Mouse (Mus musculus) right cerebral cortex, postnatal 14 days (tissue): ENCODE results near the gene Katnal1.

Experiments used
- DNase-seq: peaks from one replicate; pipeline ENCODE4 v3.0.0; 2022

Katnal1 gene

DNA sequence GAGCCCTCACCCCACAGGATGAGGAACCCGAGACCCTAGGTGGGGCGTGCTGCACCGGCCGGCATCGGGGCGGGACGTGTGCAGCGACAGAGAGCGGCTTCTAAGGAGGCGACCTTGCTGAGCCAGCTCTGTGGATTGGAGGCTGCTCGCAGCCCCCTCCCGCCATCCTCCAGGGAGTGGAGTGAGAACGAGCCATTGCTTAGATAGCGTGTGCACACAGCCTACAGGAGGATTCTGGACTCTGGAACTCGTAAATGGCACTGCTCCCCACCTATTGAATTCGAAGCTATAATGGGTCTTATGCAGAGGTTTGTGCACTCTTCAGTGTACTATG lies at the start of gene Katnal1:
Katnal1 (minus strand) TSS at position 205 of the 334 bp plus-strand sequence.
- DNase-seq = no peak

DNA sequence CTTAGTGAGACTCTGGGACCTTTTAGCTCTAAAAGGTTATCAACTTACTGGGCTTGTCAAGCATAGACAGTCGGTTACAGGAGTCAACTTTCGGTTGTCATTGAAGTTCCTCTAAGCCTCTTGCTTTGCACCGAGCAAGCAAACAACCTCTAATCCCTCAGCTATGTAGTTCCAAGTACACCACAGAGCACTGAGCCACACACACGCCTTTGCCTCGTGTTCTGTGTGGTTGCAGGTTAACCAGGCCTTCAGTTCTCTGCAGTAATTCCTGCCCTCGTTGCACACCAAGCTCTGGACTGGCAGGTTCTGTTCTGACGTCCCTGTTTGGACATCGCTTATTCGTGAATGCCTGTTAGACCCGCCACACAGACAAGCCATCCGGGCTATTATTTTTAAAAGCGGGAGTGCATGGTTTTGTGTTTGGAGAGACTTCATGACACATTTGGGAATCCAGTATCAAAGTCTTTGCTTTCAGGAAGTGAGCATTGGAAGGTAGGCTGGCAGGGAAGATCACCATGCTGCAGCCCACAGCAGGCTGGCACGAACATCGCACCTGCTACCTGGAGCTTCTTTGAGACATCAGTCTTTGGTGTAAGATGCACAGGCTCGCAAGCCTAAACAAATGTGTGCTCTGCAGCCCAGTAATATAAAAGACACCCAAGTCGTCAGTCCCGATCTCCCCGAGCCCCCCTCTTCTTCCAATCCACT lies 49.5 kb upstream of the Katnal1 start:
- no peak for DNase-seq

DNA sequence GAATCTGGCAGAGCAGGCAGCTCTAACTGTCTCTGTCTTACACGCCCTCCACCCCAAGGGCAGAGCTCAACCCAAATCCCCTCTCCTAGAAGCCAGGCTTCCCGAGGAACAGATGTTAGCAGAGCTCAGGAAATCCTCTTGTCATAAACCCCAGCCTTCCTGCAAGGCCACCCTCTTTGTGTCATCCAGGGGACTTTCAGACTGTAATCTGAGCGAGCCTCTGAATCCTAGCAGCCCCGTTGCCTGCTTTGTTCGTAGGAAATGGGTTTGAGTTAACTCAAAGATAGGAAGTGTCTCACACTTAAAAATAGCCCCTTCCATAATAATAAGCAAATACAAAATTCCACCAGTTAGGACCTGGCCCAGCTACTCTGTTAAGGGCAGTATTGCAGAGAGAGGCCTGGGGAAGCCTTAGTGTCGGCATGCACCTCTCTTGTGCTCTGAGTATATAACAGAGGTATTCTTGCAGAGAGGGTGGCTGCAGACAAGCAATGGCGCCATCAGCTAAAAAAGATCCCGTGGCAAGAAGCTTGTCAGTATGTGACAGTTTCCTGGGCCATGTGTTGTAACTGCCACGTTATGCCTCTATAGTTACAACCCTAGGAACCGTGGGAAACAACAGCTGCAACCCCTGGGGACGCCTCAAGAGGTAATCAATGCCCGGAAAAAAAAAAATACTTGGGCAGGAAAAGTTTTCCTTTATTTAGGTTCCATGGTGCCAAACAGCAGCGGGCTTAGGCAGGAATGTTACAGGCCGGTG lies 48.8 kb upstream of the Katnal1 start:
- DNase-seq = no peak

DNA sequence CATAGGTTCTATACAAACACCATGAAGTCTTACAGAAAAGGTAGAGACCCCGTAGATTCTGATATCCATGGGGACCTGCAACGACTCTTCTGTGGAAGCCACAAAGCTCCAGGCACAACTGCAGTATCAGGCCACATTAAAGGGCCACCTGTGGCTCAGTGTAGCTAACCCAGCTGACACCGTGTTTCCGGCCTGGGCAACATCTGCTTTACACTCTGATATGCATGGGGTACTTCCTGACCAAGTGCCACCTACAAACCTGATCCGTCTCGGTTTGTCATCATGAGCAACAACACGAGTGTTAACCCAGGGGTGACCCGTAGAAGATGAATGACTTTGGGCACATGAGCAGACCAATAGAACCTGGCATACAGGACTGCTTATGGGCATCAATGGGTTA lies 47.8 kb upstream of the Katnal1 start:
- no peak for DNase-seq

DNA sequence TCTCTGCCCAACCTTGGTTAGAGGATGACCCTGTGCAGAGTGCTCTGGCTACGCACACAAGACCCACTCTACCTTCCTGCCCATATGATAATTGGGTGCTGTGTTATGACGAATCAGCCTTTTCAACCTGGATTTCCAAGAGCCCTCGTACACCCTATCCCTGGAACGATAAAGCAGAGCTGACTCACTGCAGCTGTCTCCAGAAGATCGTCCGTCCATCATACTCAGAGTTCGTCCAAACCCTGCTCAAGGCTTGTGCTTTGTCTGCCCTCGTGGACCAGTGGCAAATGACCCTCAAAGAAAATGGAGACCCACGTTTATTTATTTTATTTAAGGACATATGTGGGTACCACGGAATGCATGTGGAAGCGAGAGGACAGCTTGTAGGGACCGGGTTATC lies 45.9 kb upstream of the Katnal1 start:
- DNase-seq = no peak

DNA sequence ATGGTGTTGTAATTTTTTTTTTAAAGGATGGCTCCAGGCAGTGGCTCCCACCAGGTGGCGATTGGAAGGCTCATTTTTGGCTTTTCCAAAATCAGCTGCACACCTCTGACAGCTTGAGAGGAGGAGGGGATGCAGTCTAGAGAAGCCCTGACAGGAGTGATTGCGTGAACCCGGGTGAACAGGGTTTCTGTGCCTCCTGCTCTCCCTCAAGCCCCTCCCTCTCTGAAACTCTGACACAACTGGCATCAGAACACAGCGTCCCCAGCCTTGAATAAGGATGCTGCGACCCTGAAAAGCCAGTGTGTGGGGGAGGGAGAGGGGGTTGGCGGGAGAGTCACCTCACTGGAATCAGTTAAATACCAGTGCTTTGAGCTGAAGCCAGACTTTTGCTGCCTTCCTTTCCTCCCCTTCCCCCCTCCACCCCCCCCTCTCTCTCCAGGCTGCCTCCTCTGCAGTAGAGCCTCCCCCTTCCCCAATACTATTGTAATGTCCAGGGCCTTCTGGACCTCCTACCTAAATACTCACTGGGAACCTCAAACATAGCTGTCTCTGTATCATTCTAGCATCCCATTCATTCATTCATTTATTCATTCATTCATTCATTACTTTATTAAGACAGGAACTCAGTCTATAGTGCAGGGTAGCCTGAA lies 44.0 kb upstream of the Katnal1 start:
- no peak for DNase-seq

DNA sequence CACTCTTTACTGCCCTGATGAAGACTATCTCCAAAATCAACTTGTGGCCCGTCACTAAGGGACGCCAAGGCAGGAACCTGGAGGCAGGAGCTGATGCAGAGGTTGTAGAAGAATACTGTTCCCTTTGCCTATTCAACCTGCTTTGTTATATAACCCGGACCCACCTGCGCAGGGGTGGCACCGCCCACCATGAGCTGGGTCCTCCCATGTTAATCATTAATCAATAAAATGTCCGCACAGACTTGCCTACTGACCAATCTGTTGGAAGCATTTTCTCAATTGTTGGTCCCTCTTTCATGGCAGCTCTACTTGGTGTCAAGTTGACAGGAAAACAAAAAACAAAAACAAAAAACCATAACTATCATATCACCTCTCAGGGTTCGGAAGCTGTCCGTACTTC lies 43.0 kb upstream of the Katnal1 start:
- DNase-seq = no peak

DNA sequence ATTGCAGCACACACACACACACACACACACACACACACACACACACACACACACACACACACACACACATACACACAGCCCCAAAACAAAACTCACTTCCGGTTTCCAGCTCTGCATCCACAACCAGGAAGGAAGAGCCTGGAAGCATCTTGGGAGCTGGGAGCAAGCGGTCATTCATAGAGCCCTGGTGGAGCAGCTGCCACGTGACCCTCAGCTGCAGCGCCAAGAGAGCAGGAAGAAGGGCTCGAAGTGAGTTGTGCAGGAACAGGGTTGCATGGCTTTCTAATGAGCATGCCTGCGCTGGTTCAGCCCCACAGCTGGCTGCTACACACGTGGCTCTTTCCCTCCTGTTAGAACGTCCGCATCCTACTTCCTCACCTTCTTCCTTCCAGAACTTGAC lies 40.5 kb upstream of the Katnal1 start:
- DNase-seq = no peak

DNA sequence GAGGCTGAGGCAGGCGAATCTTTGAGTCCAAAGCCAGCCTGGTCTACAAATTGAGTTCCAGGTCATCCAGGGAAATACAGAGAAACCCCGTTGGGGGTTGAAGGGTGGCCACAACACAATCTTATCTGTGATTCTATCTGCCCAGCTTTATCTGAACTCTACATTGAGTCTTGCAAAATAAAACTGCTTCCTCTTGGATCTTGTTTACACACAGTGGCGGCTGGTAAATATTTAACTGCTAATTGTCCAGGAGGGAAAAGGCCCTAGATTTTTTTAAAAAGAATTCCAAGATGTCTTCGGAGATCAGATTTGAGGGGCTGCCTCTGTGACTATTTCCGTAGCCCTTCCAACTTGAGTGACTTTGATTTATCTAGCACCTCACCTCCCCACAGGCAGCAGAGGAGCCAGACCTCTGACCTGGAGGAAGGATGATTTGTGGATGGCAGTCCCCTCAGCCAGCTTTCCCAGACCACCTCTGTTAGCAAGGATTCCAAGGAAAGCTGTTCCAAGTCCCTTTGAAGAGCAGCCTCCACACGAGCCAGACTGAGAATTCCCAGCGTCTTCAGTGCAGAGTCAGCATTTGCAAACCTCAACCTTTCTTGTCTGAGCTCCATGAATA lies 39.9 kb upstream of the Katnal1 start:
- no peak for DNase-seq

DNA sequence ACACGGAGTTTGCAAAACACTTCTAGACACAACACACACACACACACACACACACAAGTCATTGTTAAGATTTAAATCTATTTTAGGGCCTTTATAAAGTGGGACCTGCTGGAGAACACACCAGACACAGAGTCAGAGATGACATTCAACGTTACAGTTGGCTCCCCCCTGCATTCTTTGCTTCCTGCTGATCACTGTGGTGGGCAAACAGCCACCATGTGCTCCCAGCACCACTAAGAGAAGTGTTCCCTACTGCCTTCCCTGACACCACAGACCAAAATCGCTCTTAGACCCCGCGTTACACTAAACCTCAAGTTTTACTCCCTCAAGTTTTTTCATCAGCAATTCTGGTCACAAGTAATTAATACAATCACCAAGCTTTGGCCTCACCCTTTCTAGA lies 39.1 kb upstream of the Katnal1 start:
- DNase-seq = no peak

DNA sequence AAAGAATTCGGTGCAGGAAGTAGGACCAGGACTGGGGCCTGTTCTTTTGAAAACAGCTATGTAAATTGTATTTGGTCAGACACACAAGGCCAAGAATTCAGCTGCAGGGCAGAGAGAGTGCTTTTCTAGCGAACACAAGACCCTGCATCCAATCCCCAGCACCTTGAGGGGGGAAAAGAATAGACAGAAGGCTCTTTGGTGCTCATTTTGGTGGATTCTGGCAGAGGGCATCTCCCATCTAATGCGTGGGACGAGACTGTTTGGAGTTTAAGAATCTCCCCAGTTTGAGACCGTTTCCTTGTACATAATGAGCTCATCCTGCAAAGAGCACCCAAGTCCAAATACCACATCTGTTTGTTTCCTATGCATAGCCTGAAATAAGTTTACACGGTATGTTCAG lies 37.3 kb upstream of the Katnal1 start:
- no peak for DNase-seq

DNA sequence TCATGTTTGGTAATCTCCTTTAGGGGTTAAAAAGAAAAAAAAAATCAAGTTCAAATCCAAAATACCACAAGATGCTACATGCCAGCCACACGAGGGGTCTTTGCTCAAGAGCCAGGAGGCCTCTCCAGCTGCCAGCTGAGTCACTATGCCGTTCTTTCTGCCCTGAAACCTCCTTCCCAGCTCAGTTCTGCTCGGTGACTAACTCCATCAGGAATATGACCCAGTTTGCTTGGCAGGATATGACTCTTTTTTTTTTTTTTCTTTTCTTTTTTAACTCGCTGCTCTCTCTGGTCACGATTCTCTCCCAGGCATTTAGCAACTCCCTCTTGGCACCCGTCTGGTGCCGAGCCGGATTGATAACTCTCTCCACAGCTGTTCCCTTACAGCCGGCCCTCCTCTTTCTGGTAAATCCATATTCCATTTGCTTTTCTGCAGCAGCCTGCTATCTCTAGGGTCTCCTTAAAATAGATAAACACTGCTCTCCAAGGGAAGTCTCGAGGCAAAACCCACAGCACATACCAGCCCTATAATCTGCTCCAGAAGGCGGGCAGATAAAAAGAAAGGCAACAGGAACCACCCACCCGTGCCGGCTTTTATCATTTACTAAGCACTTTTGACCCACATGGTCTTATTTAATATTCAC lies 36.7 kb upstream of the Katnal1 start:
- DNase-seq = peak; percentile 61

DNA sequence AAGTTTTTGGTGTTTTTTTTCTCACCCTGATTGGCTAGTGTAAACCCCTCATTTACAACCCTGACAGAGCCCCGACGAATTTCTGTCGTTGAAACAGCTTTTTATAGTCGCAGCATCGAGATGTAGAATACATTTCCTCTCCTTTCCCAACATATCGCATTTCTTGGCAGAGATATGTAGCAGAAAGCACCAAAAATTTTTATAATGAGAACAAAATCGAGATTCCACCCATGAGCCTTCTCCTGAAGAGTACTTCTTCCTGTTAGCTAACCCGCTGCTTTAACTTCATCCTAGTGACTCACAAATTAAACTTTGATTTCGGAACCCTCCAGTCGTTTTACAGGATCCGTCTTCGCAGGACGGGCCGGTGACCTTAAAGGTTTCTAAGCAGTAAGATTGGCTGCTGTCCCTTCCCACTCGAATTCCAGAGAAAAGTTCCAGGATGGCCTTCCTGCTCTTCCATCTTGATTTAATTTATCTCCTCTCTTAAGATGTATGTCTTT lies 36.0 kb upstream of the Katnal1 start:
- DNase-seq = no peak

DNA sequence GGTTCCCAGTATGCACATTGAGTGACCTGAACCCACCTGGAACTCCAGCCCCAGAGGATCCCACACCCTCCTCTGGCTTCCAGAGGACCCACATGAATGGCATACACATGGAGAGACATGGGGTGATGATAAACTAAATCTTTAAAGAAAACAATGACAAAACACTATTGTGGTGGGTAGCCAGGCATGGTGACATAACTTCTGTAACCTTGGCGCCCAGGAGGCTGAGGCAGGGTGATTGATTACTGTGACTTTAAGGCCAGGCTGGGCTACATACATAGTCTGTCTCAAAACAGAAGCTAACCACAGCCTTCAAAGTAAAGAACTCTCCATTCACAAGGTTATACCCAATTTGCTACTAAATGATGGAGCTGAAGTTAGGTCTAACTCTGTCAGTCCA lies 35.1 kb upstream of the Katnal1 start:
- no peak for DNase-seq

DNA sequence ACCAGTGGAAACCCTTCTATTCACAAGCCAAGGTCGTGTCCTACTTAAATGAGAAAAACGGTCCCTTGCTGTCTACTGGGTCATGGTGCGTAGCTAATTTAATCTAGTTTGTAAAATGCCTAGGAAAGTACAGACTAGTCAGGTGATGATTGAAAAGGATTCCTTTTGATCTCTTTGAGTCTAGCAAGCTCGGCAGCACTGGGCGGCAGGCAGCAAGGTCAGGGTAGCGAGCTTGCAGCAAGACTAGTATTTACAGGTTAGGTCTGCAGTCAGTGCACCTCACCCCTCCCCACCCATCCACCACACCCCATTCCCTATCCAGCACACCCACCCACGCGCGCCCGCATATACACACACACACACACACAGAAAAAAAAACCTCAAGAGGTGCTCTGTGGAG lies 31.1 kb upstream of the Katnal1 start:
- DNase-seq = no peak

DNA sequence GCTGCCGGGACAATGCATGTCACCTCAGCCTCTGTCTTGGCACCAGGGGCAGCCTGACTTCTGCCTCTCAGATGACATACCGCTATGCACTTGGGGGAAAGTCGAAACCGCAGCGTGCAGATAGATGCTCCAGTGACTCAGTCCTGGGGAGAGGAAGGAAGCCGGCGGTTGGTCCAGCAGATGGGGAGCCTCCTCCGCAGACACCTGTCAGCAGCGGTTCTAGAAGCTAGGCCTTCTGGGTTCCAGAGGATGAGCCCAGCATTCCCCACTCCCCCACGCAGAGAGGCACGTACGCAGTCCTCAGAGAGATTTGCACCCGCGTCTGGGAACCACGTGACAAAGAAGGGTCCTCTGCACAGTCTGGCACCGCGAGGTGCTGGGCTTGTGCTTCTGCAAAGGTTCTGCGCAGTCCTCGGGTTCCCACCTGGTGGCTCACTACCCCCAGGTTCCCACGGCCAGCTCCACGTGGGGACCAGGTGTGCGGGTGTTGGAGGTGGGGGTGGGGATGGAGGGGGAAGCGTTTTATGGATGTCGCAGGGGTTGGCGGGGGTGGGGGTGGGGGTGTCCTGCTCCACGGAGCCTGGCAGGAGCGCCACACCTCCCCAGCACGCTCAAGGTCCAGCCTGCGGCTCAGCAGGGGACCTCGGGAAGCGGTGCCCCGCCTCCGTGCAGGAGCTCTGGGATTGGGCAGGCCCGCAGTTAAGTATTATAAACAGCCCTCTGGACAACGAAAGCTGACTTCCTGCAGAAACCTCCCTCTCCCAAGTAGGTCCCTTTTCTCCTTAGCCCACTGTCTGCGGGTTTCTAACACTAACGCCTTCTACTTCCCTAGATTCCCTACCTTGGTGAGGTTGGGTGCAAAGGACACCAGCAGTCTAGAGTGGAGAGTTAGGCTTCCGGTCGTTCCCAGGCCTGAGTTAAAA lies 30.2 kb upstream of the Katnal1 start:
- peak; percentile 56 for DNase-seq

DNA sequence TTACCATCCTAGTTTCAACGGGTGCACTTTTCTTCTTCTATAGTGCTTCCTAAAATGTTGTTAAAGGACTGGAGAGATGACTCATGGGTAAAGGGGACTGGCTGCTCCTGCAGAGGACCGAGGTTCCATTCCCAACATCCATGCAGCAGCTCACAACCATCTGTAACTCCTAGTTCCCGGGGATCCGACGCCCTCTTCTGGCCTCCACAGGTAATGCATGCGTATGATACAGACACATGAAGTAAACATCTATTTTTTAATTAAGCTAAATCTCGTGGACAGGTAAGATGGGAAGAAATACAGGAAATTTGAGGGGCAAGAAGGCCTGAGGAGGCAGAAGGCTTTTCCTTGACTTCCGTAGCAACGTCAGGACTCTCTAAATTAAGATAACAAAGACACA lies 29.2 kb upstream of the Katnal1 start:
- no peak for DNase-seq

DNA sequence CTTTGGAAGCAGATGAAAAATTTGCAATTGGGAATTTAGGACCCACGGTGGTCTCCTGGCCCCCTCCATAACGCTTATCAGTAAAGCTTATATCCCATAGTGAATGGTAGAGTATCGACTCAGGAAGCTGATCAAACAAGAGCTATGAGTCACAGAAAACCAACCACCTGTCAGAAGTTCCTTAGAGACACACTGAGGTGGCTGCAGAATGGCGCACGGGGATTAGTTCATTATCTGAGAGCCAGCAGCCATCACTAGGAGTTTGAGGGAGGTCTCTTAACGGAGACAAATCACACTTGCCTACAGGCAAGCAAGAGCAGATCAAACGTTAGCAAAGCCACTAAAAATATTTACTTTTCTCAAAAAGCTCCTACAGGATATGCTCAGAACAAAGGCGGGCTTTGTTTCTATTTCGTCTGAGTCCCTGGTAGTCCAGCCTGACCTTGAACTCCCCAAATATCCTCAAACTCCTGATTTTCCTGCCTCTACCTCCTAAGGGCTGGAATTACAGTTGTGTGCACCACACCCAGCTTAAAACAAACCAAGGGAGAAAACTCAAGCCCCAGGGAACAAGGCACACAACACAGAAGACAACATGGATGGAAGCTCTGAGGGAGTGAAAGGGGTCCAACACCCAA lies 27.9 kb upstream of the Katnal1 start:
- no peak for DNase-seq

DNA sequence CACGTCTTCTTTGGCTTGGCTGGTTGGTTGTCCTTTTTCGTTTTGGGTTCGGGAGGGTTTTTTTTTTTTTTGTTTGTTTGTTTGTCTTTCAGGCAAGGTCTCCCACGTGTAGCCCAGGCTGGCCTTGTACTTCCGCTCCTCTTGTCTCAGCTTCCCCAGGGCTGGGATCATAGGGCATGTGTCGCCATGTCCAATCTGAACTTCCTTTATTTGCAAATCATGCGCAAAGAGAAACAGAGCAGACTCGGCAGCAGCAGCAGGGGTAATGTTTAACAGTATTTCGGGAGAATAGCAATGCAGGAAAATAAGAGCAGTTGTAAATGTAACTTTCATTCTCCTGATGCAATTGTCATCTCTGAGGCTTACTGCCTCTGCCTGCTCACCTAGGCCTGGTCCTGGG lies 27.0 kb upstream of the Katnal1 start:
- DNase-seq = no peak

DNA sequence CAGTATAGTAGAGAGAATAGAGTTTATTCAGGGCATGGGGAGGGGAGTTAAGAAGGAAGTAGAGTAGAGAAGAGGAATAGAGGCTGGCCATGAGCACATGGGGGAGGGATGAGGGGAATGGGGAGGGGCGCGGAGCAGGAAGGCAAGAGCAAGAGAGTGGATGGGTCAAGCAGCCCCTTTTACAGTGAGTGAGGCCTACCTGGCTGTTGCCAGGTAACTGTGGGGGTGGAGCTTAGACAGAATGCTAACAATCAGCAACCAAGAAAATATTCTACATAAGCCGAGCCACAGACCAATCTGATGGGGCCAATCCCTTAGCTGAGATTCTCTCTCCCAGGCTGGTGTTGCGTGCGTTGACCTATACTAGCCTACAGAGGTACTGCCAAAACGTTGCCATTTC lies 26.5 kb upstream of the Katnal1 start:
- DNase-seq = no peak

DNA sequence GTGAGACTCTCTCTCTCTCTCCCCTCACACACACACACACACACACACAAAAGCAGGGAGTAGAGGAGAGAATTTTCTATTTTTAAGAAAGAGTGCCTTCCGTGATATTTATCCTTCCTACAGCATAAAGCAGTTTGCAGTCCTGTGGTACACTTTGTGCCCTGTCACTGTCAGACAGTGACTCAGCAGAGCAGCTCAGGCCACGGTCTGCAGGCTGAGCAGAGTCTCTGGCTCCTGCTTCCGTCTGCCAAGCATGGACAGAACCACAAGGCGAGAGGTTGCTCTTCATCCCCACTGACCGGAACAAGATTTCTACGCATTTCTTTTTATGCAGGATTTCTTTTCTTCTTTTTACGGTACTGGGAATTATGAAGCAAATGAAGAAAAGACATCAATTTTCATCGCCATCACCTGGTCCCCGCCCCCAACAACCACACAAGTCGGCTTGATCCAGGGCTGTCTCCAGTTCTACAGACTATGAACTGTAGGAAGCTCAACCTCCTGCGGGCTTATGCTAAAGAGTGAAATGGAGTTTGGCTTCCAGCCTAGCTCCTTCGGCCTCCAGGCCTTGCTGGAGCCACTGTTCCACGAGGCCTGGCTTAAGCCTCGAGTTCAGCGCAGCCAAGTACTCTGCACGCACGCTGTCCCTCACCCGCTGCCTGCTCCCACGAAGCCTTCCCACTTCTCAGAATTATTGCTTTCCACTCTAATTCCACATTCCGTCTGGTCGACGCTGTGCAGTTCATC lies 25.4 kb upstream of the Katnal1 start:
- DNase-seq = no peak
